Mouse (Mus musculus): ENCODE results near the gene Slc25a27.
A peak's percentile ranks its signal among the peaks of the same experiment; 100 is the strongest.

Slc25a27 gene

DNA sequence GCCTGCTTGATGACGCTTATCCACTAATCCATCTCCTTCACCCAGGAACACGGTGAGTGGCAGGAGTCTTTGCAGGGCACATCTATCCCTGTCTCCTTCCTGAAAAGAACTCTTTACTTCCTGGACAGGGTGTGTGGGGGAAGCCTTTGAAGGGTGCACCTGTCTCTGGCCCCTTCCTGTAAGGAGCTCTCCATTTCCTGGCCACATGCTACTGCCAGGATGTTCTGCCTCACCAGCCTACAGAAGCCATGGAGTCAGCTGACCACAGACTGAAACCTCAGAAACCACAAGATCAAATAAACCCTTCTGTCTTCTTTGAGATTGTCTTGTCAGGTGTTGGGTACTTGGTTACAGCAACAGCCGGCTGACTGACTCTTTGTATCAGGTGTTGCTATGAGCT lies 21.9 kb downstream of the Slc25a27 start:
- no peak for DNase-seq

- DNase-seq, result no peak
These were observed 22.6 kb downstream of the Slc25a27 start for GRCm38 (mm10) chr17:43644375-43644774.

DNA sequence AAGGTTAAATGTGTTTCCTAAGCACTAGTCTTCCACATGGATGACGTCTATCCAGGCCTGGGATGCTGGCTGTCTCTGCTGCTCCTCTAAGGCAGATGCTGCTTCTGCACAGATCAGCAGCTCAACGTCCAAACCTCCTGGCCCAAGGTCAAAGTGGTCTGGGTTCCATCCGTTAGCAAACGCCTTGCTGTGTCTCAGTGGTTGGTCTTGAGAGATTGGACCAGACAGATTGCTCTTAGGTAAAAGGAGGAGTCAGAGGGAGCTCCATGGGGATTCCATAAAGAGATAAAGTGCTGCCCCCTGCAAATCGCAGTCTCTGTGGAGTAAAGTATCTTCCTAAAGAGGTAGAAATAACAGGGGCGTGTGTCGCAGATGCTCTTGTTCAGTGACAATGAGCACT lies 23.8 kb downstream of the Slc25a27 start:
- no peak for DNase-seq

- no peak for DNase-seq
These were observed 26.2 kb downstream of the Slc25a27 start for GRCm38 (mm10) chr17:43640825-43641224.

DNA sequence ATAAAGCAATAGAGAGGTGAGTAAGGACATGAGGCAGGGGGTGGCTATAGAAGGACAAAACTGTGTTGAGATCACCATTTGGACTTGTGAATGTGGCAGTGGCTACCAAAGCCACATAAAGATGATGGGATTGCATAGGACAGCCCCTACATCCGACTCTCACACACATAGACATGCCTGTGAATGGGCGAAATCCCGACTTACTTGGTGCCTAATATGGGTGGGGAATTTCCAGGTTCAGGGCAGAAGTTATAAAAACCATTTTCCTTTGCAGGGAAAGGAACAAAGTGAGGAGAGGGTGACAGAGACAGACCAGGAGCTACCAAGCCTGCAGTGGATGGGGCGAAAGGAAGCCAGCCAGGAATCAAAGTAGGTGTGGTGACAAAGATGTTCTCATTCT lies 29.9 kb downstream of the Slc25a27 start:
- DNase-seq, result no peak

DNA sequence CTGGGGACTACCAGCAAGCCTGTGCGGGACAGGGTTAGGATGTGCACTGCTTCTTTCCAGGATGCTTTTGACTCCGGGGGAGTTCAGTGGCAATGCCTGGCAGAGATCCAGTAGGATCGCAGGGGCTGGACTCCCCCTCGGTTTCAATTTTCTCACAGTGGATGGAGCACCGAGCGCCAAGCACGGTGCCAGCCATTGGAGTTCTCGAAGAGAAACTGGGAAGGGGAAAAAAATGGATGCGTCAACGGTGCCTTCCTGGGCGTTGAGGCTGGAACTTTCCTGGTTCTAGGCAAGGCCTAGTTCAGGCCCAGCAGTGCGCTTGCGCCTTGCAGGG lies 36.6 kb downstream of the Slc25a27 start:
- DNase-seq, result no peak

DNA sequence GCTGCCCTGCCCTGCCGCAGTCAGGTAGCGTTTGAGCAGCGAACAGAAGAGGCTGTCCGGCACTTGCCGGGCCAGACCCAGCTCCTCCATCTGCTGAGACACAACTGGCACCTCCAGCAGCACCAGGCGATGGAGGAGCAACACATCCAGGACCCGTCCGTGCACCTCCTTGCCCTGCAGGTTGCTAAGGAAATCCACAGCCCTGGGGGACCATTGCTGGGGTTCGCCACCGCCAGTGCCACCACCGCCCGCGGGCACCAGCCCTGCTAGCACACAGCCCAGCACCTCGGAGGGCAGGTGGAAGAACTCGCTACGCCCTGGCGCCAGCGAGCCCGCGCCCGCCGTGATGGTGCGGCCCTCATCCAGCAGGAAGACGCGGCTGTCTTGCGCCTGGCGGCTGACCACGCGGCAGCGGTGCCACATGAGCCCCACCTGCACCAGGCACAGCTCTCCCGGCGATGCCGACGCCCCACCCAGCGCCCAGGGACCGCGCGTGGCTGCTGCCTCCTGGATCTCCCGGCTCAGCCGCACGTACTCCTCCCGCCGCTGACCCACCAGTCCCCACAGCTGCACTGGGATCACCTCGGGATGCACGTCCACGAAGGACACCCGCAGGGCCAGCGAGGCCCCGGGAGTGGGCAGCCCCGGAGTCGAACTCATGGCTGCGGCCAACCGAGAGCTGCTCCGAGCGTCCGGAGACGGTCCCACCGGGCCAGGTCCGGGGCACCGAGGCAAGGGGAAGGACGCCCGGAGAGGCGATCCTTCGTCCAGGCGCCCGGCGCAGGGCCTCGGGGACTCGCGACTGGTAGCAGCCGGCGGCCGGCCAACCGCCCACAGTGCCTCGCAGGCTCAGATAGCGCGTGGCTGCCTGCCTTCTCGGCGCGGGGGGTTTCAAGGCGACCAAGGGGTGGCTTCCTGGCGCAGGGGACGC lies 37.3 kb downstream of the Slc25a27 start, which contains the start of gene Tdrd6:
Tdrd6 (minus strand) TSS at position 804 of the 931 bp plus-strand sequence.
- no peak for DNase-seq

DNA sequence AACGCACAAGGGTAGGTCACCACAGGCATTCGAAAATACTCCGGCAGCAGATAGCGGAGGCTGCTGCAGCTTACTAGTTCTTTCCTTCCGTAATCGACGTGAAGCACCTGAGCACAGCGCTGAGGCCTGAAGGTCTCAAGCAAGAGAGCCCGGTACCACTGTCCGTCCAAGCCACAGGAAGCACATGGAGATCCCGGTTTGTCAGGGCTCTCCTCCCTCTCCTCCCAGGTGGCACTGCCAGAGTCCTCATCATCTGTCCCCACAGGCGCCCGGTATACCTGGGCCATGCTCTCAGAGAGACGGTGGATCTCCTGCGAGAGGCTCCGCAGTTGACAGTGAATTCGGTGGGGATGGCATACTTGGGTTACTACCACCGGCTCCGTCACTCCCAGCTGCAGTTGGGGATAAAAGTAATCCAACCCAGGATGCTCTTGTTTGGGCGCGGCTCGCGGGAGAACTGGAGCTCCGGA lies 38.0 kb downstream of the Slc25a27 start:
- no peak for DNase-seq

GRCm38 (mm10) chr17:43628246-43628645 lies 38.8 kb downstream of the Slc25a27 start:
- DNase-seq, result no peak

DNA sequence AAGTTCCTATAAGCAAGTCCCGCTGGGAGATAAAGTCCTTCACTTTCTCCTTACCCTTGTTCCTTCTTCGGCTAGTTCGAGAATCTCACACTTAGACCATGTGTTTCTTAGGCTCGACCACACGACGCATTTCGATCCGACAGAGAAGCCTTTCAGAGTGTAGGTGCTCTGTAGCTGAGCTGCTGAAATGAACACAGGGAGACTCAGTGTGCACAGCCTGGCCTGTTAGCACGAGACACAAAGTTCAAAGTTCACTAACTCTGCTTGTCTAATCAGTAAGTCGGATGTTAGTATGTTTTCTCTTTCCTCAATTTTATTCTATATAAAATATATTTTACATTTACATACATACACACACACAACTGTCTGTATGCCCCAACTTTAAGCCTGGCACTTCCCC lies 44.9 kb downstream of the Slc25a27 start:
- DNase-seq, result no peak

GRCm38 (mm10) chr17:43619156-43619555 lies 47.9 kb downstream of the Slc25a27 start:
- DNase-seq, result no peak

GRCm38 (mm10) chr17:43612221-43612620 lies 54.8 kb downstream of the Slc25a27 start:
- DNase-seq, result no peak

GRCm38 (mm10) chr17:43611586-43611985 lies 55.4 kb downstream of the Slc25a27 start:
- peak; percentile 15 to 55 for DNase-seq

DNA sequence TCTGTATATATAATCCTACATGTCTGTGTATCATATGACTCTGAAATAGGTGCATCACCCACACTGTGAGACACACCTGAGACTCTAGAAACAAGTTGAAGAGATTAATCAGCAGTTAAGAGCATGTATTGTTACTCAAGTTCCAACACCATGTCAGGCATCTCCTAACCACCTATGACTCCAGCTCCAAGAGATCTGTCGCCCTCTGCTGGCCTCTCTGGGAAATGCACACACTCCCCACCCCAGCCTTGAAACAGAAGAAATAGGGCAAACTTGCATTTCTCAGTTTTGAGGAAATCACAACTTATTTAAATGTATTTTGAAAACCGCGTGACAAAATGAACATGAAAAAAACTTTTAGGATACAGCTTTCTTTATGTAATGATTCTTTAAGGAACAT lies 60.3 kb downstream of the Slc25a27 start:
- peak; percentile 51 to 86 for DNase-seq

DNA sequence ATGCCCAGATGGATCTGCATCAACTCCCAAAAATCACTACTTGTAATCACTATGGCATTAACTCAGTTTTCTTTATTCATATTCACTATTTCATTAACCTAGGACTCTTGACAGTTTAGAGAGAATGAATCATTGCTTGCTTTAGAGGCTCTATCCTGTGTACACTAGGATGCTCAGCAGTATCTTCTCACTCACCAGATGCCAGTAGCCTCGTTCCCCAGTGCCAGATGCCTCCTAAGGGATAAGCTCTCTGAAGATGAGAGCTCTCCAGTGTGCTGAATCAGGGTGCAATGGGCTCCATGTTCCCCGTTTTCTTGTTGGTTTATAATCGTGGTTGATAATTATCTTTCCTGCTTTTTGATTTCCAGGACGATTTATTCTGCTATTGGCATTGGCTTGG lies 68.3 kb downstream of the Slc25a27 start:
- DNase-seq, result no peak

DNA sequence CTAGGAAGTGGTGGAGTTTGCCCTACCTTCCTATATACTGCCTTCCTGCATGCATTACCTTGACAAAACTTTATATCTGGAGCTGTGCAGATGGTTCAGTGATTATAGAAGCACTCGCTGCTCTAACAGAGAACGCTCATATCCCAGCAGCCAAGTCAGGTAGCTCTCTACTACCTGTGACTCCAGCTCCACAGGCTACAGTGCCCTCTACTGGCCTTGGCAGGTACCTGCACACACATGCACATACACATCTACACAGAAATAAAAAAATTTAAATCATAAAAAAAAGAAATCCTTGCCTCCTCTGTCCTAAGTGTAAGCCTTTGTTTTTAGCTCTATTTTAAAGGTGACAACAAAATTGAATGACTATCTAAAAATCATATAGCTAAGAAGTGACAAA lies 69.3 kb downstream of the Slc25a27 start:
- no peak for DNase-seq

GRCm38 (mm10) chr17:43592296-43593291 lies 74.4 kb downstream of the Slc25a27 start:
- DNase-seq, result no peak
